ENCODE assay signal across 23 mouse cellular contexts in genomic region chr1:180186371-180186770, GRCm38 (mm10). TPM values are rescaled to one million over a fixed set of nuclear protein-coding genes. Genes with fewer than 3 reads are reported as not detected.
DNase-seq lines count a peak whose midpoint lies in the region; ATAC-seq and TF ChIP-seq lines count a peak whose summit lies in the region.
"Had no signal": no experiment of that assay in that cellular context is flagged by ENCODE, and none has a peak within 500 bp of the region (broad histone marks: within the 10 kb centered on the region; RNA-seq: fewer than 3 reads in every experiment).

No protein-coding gene starts in this region.

- no peak for DNase-seq in embryonic facial prominence, embryonic 10.5 days (ENCODE audit: low spot score)
- DNase-seq in heart, embryonic 10.5 days (ENCODE audit: low spot score), result no peak
- no peak for DNase-seq in heart, postnatal 14 days
- DNase-seq in heart, postnatal 4 days, result no peak
- no peak for DNase-seq in stomach, postnatal 0 days (ENCODE audit: low spot score)
- DNase-seq: adrenal gland, postnatal 10 days; B cell, adult 2 months; cerebellum, adult 11-12 months; cerebellum, adult 9-10 months; cerebellum, postnatal 25 days; gastrocnemius, postnatal 10 days; kidney, adult 11 months; kidney, adult 9 months had no signal

- H3K9me3 ChIP-seq in embryonic facial prominence, embryonic 15.5 days (replicated peaks), result no peaks in the 10 kb centered on the region
- H3K9me3 ChIP-seq in embryonic facial prominence, embryonic 10.5 days, result no peaks in the 10 kb centered on the region
- H3K9me3 ChIP-seq in heart, embryonic 10.5 days, result no peaks in the 10 kb centered on the region
- no peaks in the 10 kb centered on the region for H3K9me3 ChIP-seq in heart, embryonic 15.5 days (replicated peaks)
- H3K9me3 ChIP-seq in stomach, embryonic 16.5 days (replicated peaks; ENCODE audit: control insufficient read depth, low read length), result no peaks in the 10 kb centered on the region
- H3K9me3 ChIP-seq in stomach, postnatal 0 days (ENCODE audit: control insufficient read depth, low read length), result no peaks in the 10 kb centered on the region
- H3K9me3 ChIP-seq: forebrain, embryonic 10.5 days; G1E; hindbrain, embryonic 13.5 days had no signal

- H3K4me3 ChIP-seq in embryonic facial prominence, embryonic 15.5 days (replicated peaks), result no peak overlapping the region
- no peak overlapping the region for H3K4me3 ChIP-seq in embryonic facial prominence, embryonic 10.5 days
- no peak overlapping the region for H3K4me3 ChIP-seq in heart, embryonic 10.5 days
- no peak overlapping the region for H3K4me3 ChIP-seq in heart, embryonic 15.5 days
- no peak overlapping the region for H3K4me3 ChIP-seq in stomach, embryonic 16.5 days (replicated peaks; ENCODE audit: low read length)
- H3K4me3 ChIP-seq in stomach, postnatal 0 days (ENCODE audit: low read depth, low read length), result no peak overlapping the region
- H3K4me3 ChIP-seq: erythroblast, embryonic 14.5 days; forebrain, embryonic 10.5 days; hindbrain, embryonic 13.5 days had no signal

- H3K36me3 ChIP-seq in embryonic facial prominence, embryonic 15.5 days, result no peaks in the 10 kb centered on the region
- no peaks in the 10 kb centered on the region for H3K36me3 ChIP-seq in embryonic facial prominence, embryonic 10.5 days (replicated peaks)
- no peaks in the 10 kb centered on the region for H3K36me3 ChIP-seq in heart, embryonic 10.5 days
- no peaks in the 10 kb centered on the region for H3K36me3 ChIP-seq in heart, embryonic 15.5 days
- H3K36me3 ChIP-seq in stomach, embryonic 16.5 days (ENCODE audit: control insufficient read depth, insufficient read depth, low read length), result no peaks in the 10 kb centered on the region
- H3K36me3 ChIP-seq in stomach, postnatal 0 days (ENCODE audit: control insufficient read depth, insufficient read depth, low read length), result no peaks in the 10 kb centered on the region
- H3K36me3 ChIP-seq: forebrain, embryonic 10.5 days; G1E; hindbrain, embryonic 13.5 days had no signal

- H3K9ac ChIP-seq in embryonic facial prominence, embryonic 15.5 days, result no peak overlapping the region
- no peak overlapping the region for H3K9ac ChIP-seq in heart, embryonic 15.5 days
- peak overlapping the region; percentile 2; the same call in 1 of the 2 replicates for H3K9ac ChIP-seq in stomach, embryonic 16.5 days (ENCODE audit: low read length)
- no peak overlapping the region for H3K9ac ChIP-seq in stomach, postnatal 0 days (ENCODE audit: low read length)
- H3K9ac ChIP-seq: hindbrain, embryonic 13.5 days had no signal

- no peak for TF ChIP-seq CTCF in stomach, postnatal 0 days (IDR thresholded peaks at IDR 0.05; ENCODE audit: low read depth)

- 0 out of 2 replicates have a peak, but pooled peaks have one; percentile 50 for ATAC-seq in embryonic facial prominence, embryonic 15.5 days (ENCODE audit: insufficient number of reproducible peaks, low FRiP score, low TSS enrichment, low read depth)
- ATAC-seq in heart, embryonic 15.5 days (replicated peaks; ENCODE audit: insufficient number of reproducible peaks, insufficient read depth, low FRiP score, low read depth), result no peak
- no peak for ATAC-seq in stomach, embryonic 16.5 days (ENCODE audit: insufficient read depth, low FRiP score)
- no peak for ATAC-seq in stomach, postnatal 0 days (ENCODE audit: low FRiP score, low TSS enrichment)
- ATAC-seq: CD4-positive, CD25-positive, alpha-beta regulatory T cell, adult 4 months; forebrain, embryonic 14.5 days; hindbrain, postnatal 0 days had no signal

- no peak for TF ChIP-seq EP300 in stomach, postnatal 0 days (optimal IDR thresholded peaks at IDR 0.05)

- intact Hi-C loops in heart, postnatal 14 days (cut with DNase I), result no loop called here

- no peaks in the 10 kb centered on the region for H3K27me3 ChIP-seq in embryonic facial prominence, embryonic 15.5 days
- no peaks in the 10 kb centered on the region for H3K27me3 ChIP-seq in embryonic facial prominence, embryonic 10.5 days (replicated peaks; ENCODE audit: low read depth, poor library complexity, severe bottlenecking)
- peaks cover 5% of the 10 kb centered on the region; the same call in 1 of the 2 replicates for H3K27me3 ChIP-seq in heart, embryonic 10.5 days (ENCODE audit: insufficient read depth, poor library complexity, severe bottlenecking)
- H3K27me3 ChIP-seq in heart, embryonic 15.5 days, result no peaks in the 10 kb centered on the region
- H3K27me3 ChIP-seq in stomach, embryonic 16.5 days (ENCODE audit: control insufficient read depth, insufficient read depth, low read length), result no peaks in the 10 kb centered on the region
- H3K27me3 ChIP-seq in stomach, postnatal 0 days (ENCODE audit: control insufficient read depth, insufficient read depth, low read length), result no peaks in the 10 kb centered on the region
- H3K27me3 ChIP-seq: hindbrain, embryonic 13.5 days had no signal

- H3K4me1 ChIP-seq in embryonic facial prominence, embryonic 15.5 days, result no peaks in the 10 kb centered on the region
- H3K4me1 ChIP-seq in embryonic facial prominence, embryonic 10.5 days, result no peaks in the 10 kb centered on the region; the same call in 1 of the 2 replicates
- H3K4me1 ChIP-seq in heart, embryonic 10.5 days, result peaks cover 26% of the 10 kb centered on the region
- H3K4me1 ChIP-seq in heart, embryonic 15.5 days (replicated peaks), result peaks cover 55% of the 10 kb centered on the region
- peaks cover 12% of the 10 kb centered on the region; the same call in 1 of the 2 replicates for H3K4me1 ChIP-seq in stomach, embryonic 16.5 days (ENCODE audit: control insufficient read depth, insufficient read depth, low read length)
- peaks cover 6% of the 10 kb centered on the region; the same call in 1 of the 2 replicates for H3K4me1 ChIP-seq in stomach, postnatal 0 days (replicated peaks; ENCODE audit: control insufficient read depth, insufficient read depth)
- H3K4me1 ChIP-seq: hindbrain, embryonic 13.5 days had no signal

- 79% methylated on average over 3 of the region's 3 CpGs for WGBS in embryonic facial prominence, embryonic 15.5 days
- 84% methylated on average over 3 of the region's 3 CpGs for WGBS in embryonic facial prominence, embryonic 10.5 days
- WGBS in heart, embryonic 10.5 days, result 75% methylated on average over 3 of the region's 3 CpGs
- 66% methylated on average over 3 of the region's 3 CpGs for WGBS in heart, embryonic 15.5 days
- 67% methylated on average over 3 of the region's 3 CpGs for WGBS in stomach, embryonic 16.5 days
- WGBS in stomach, postnatal 0 days, result 65% methylated on average over 3 of the region's 3 CpGs

- H3K27ac ChIP-seq in embryonic facial prominence, embryonic 15.5 days (replicated peaks), result no peak overlapping the region
- no peak overlapping the region for H3K27ac ChIP-seq in embryonic facial prominence, embryonic 10.5 days (replicated peaks)
- peak overlapping the region; percentile 32 for H3K27ac ChIP-seq in heart, embryonic 10.5 days
- peak overlapping the region; percentile 84 for H3K27ac ChIP-seq in heart, embryonic 15.5 days
- no peak overlapping the region for H3K27ac ChIP-seq in stomach, embryonic 16.5 days (ENCODE audit: low read length)
- H3K27ac ChIP-seq in stomach, postnatal 0 days (replicated peaks), result no peak overlapping the region
- H3K27ac ChIP-seq: forebrain, embryonic 10.5 days; hindbrain, embryonic 13.5 days; hindbrain, postnatal 0 days had no signal

- H3K4me2 ChIP-seq in embryonic facial prominence, embryonic 15.5 days (replicated peaks), result no peak overlapping the region
- H3K4me2 ChIP-seq in heart, embryonic 15.5 days, result no peak overlapping the region
- H3K4me2 ChIP-seq in stomach, embryonic 16.5 days (ENCODE audit: low read depth, low read length), result no peak overlapping the region
- no peak overlapping the region for H3K4me2 ChIP-seq in stomach, postnatal 0 days (replicated peaks; ENCODE audit: low read depth)
- H3K4me2 ChIP-seq: hindbrain, embryonic 13.5 days had no signal

RNA-seq across cellular contexts. Expression of gene Coq8a, which starts 13.0 kb away (rescaled TPM):
- 11.8 and 12.1 TPM in 2 replicates for polyA plus RNA-seq in embryonic facial prominence, embryonic 15.5 days (2015; fragmentation: Nextera tagmentation; extraction: Ambion mirVana)
- polyA plus RNA-seq in embryonic facial prominence, embryonic 10.5 days (2016; fragmentation: Nextera tagmentation; extraction: Ambion mirVana), result 1.7 and 2.6 TPM in 2 replicates
- polyA plus RNA-seq in heart, embryonic 10.5 days (2016; fragmentation: Nextera tagmentation; extraction: Ambion mirVana), result 4.0 and 8.2 TPM in 2 replicates
- total RNA-seq in heart, postnatal 14 days (2021), result 100 to 1,000 TPM; 741 to 790 TPM
- 55.3 and 66.7 TPM in 2 replicates for polyA plus RNA-seq in heart, embryonic 15.5 days (2015; fragmentation: Nextera tagmentation; extraction: Ambion mirVana)
- total RNA-seq in heart, postnatal 4 days (2021), result 100 to 1,000 TPM; 232 to 252 TPM
- polyA plus RNA-seq in stomach, embryonic 16.5 days (2015; fragmentation: Nextera tagmentation; extraction: Ambion mirVana), result 25.7 and 38.3 TPM in 2 replicates
- 25.6 and 29.8 TPM in 2 replicates for polyA plus RNA-seq in stomach, postnatal 0 days (2015; fragmentation: Nextera tagmentation; extraction: Ambion mirVana)

Comparison
In these comparisons a context has a peak if more than half of its experiments do, and no peak if none do; other contexts are left out.
1. H3K27ac ChIP-seq: peak in heart, embryonic 10.5 days (single experiment) and heart, embryonic 15.5 days (single experiment); none in embryonic facial prominence, embryonic 15.5 days (single experiment), embryonic facial prominence, embryonic 10.5 days (single experiment), stomach, embryonic 16.5 days (single experiment) and stomach, postnatal 0 days (single experiment).